Mouse (Mus musculus) intestine, embryonic 16.5 days (tissue): ENCODE measurements at regions not wholly inside any gene's neighbourhood (a gene's known extent, or its start where the extent isn't known, plus 50 kb on each side); places are given as distances from the start of the nearest gene placed in this dataset.

Source experiments
- ATAC-seq: fragments of 200-750 bp; cut with Nextera tagmentation; 2 replicates; pipeline ENCODE4 v1.8.0; 2017; ENCODE audit warnings: moderate TSS enrichment, moderate library complexity
- H3K27ac ChIP-seq: fragments of 300-500 bp; sonication (generic); 2 replicates; pipeline ENCODE4 v1.5.1; 2014; ENCODE audit warnings: mild to moderate bottlenecking, low read length
- H3K27me3 ChIP-seq: fragments of 300-500 bp; sonication (generic); replicated peaks from 2 replicates; pipeline ENCODE4 v1.6.1; 2014; ENCODE audit warnings: low read length, control low read depth, mixed read lengths; ENCODE audit not compliant: control insufficient read depth, insufficient read depth
- H3K36me3 ChIP-seq: fragments of 300-500 bp; sonication (generic); 2 replicates; pipeline ENCODE4 v1.6.1; 2014; ENCODE audit warnings: low read length, control low read depth; ENCODE audit not compliant: control insufficient read depth, insufficient read depth
- H3K4me1 ChIP-seq: fragments of 300-500 bp; sonication (generic); 2 replicates; pipeline ENCODE4 v1.6.1; 2014; ENCODE audit warnings: low read length, control low read depth, mixed read lengths; ENCODE audit not compliant: control insufficient read depth, insufficient read depth
- H3K4me2 ChIP-seq: fragments of 300-500 bp; sonication (generic); 2 replicates; pipeline ENCODE4 v1.6.1; 2014; ENCODE audit warnings: low read depth, low read length, control low read depth
- H3K4me3 ChIP-seq: fragments of 300-500 bp; sonication (generic); 2 replicates; pipeline ENCODE4 v1.5.1; 2014; ENCODE audit warnings: mild to moderate bottlenecking, low read length
- H3K9ac ChIP-seq: fragments of 300-500 bp; sonication (generic); 2 replicates; pipeline ENCODE4 v1.6.1; 2014; ENCODE audit warnings: low read depth, low read length
- H3K9me3 ChIP-seq: fragments of 300-500 bp; sonication (generic); 2 replicates; pipeline ENCODE4 v1.6.1; 2016; ENCODE audit warnings: low read length, control low read depth; ENCODE audit not compliant: control insufficient read depth
- WGBS: fragments of 180-500 bp; shearing (Covaris S2); extraction: QIAGEN DNeasy Blood & Tissue Kit; methylation state at CpG from one replicate; pipeline ENCODE4 v1.1.7; 2014; 5-methylcytosine and 5-hydroxymethylcytosine counted together

- H3K4me2 ChIP-seq: no peak overlapping the region
- no peak for ATAC-seq
- H3K27ac ChIP-seq: no peak overlapping the region
These were observed 1048.0 kb downstream of the D3Ertd751e start for GRCm38 (mm10) chr3:42790415-42790814.

GRCm38 (mm10) chr3:42791878-42792277, 1049.5 kb downstream of the D3Ertd751e start:
- no peaks in the 10 kb centered on the region for H3K4me1 ChIP-seq
- H3K27me3 ChIP-seq: no peaks in the 10 kb centered on the region
- no peaks in the 10 kb centered on the region for H3K36me3 ChIP-seq
- H3K9me3 ChIP-seq: no peaks in the 10 kb centered on the region
- H3K9ac ChIP-seq: no peak overlapping the region
- no peak overlapping the region for H3K4me2 ChIP-seq
- no peak for ATAC-seq
- no peak overlapping the region for H3K4me3 ChIP-seq
- no peak overlapping the region for H3K27ac ChIP-seq

More at GRCm38 (mm10) chr3:42790415-42790814, 1048.0 kb downstream of the D3Ertd751e start:
- Histone ChIP-seq H3K4me3 (no peak overlapping the region), H3K9me3 (no peaks in the 10 kb centered on the region), H3K9ac (no peak overlapping the region), H3K4me1 (no peaks in the 10 kb centered on the region), H3K36me3 (no peaks in the 10 kb centered on the region), H3K27me3 (no peaks in the 10 kb centered on the region)

- no peaks in the 10 kb centered on the region for H3K36me3 ChIP-seq
- H3K9ac ChIP-seq: no peak overlapping the region
- 16% methylated on average over 1 of the region's 1 CpGs for WGBS
- no peak overlapping the region for H3K4me3 ChIP-seq
- no peaks in the 10 kb centered on the region for H3K27me3 ChIP-seq
- H3K9me3 ChIP-seq: no peaks in the 10 kb centered on the region
- H3K4me2 ChIP-seq: no peak overlapping the region
- no peak overlapping the region for H3K27ac ChIP-seq
- ATAC-seq: no peak
- H3K4me1 ChIP-seq: no peaks in the 10 kb centered on the region
These were observed 1088.0 kb downstream of the D3Ertd751e start for GRCm38 (mm10) chr3:42830456-42830855.

GRCm38 (mm10) chr3:42867370-42867769, 1125.0 kb downstream of the D3Ertd751e start:
- WGBS: 85% methylated on average over 1 of the region's 1 CpGs

GRCm38 (mm10) chr3:42878972-42879371, 1136.6 kb downstream of the D3Ertd751e start:
- Histone ChIP-seq H3K27me3 (no peaks in the 10 kb centered on the region), H3K36me3 (no peaks in the 10 kb centered on the region), H3K9ac (no peak overlapping the region), H3K9me3 (no peaks in the 10 kb centered on the region), H3K4me2 (no peak overlapping the region), H3K27ac (no peak overlapping the region), H3K4me1 (no peaks in the 10 kb centered on the region), H3K4me3 (no peak overlapping the region)
- ATAC-seq: no peak

More at GRCm38 (mm10) chr3:42867370-42867769, 1125.0 kb downstream of the D3Ertd751e start:
- H3K36me3 ChIP-seq: no peaks in the 10 kb centered on the region
- H3K4me3 ChIP-seq: no peak overlapping the region
- no peaks in the 10 kb centered on the region for H3K9me3 ChIP-seq
- no peaks in the 10 kb centered on the region for H3K27me3 ChIP-seq
- no peak overlapping the region for H3K4me2 ChIP-seq
- no peak overlapping the region for H3K27ac ChIP-seq
- no peaks in the 10 kb centered on the region for H3K4me1 ChIP-seq
- no peak for ATAC-seq
- H3K9ac ChIP-seq: no peak overlapping the region

GRCm38 (mm10) chr3:42884481-42884880, 1142.1 kb downstream of the D3Ertd751e start:
- Histone ChIP-seq H3K4me1 (no peaks in the 10 kb centered on the region), H3K36me3 (no peaks in the 10 kb centered on the region), H3K9ac (no peak overlapping the region), H3K4me2 (no peak overlapping the region), H3K27ac (no peak overlapping the region), H3K27me3 (no peaks in the 10 kb centered on the region), H3K9me3 (no peaks in the 10 kb centered on the region), H3K4me3 (no peak overlapping the region)
- ATAC-seq: no peak
- 71% methylated on average over 4 of the region's 4 CpGs for WGBS

- 86% methylated on average over 7 of the region's 7 CpGs for WGBS
- no peak overlapping the region for H3K4me2 ChIP-seq
- no peaks in the 10 kb centered on the region for H3K9me3 ChIP-seq
- no peak overlapping the region for H3K9ac ChIP-seq
- H3K36me3 ChIP-seq: no peaks in the 10 kb centered on the region
- H3K27ac ChIP-seq: no peak overlapping the region
- ATAC-seq: no peak
- H3K27me3 ChIP-seq: no peaks in the 10 kb centered on the region
- no peak overlapping the region for H3K4me3 ChIP-seq
- H3K4me1 ChIP-seq: no peaks in the 10 kb centered on the region
These were observed 1149.7 kb downstream of the D3Ertd751e start for GRCm38 (mm10) chr3:42892016-42892699.

GRCm38 (mm10) chr3:42895787-42896186, 1153.4 kb downstream of the D3Ertd751e start:
- 68% methylated on average over 3 of the region's 3 CpGs for WGBS
- Histone ChIP-seq H3K27ac (no peak overlapping the region), H3K4me1 (no peaks in the 10 kb centered on the region), H3K4me2 (no peak overlapping the region), H3K9me3 (no peaks in the 10 kb centered on the region), H3K9ac (no peak overlapping the region), H3K36me3 (no peaks in the 10 kb centered on the region), H3K4me3 (no peak overlapping the region), H3K27me3 (no peaks in the 10 kb centered on the region)
- no peak for ATAC-seq

- Histone ChIP-seq H3K4me3 (no peak overlapping the region), H3K4me1 (no peaks in the 10 kb centered on the region), H3K27ac (no peak overlapping the region), H3K27me3 (no peaks in the 10 kb centered on the region), H3K9ac (no peak overlapping the region), H3K36me3 (no peaks in the 10 kb centered on the region), H3K9me3 (no peaks in the 10 kb centered on the region), H3K4me2 (no peak overlapping the region)
- ATAC-seq: no peak
These were observed 1155.5 kb downstream of the D3Ertd751e start for GRCm38 (mm10) chr3:42897936-42898335.

GRCm38 (mm10) chr3:42898934-42899333, 1156.5 kb downstream of the D3Ertd751e start:
- no peak overlapping the region for H3K4me2 ChIP-seq
- no peak overlapping the region for H3K4me3 ChIP-seq
- WGBS: 70% methylated on average over 2 of the region's 2 CpGs
- no peaks in the 10 kb centered on the region for H3K36me3 ChIP-seq
- no peak overlapping the region for H3K27ac ChIP-seq
- peak; percentile 48; the same call in 1 of the 2 replicates for ATAC-seq
- no peaks in the 10 kb centered on the region for H3K9me3 ChIP-seq
- no peak overlapping the region for H3K9ac ChIP-seq
- no peaks in the 10 kb centered on the region for H3K4me1 ChIP-seq
- H3K27me3 ChIP-seq: no peaks in the 10 kb centered on the region
